Mouse (Mus musculus) cortical plate, adult 2 months (tissue): ENCODE measurements around the gene P4hb.

ENCODE experiments used
- CTCF ChIP-seq: fragments of 200-500 bp; IDR thresholded peaks from 2 replicates; pipeline ENCODE4 v1.5.1; 2011; ENCODE audit warnings: mild to moderate bottlenecking, control low read depth, low read length; ENCODE audit not compliant: insufficient read depth; ENCODE audit errors: extremely low read depth
- POLR2A ChIP-seq: fragments of 200-500 bp; IDR thresholded peaks from 2 replicates; pipeline ENCODE4 v1.6.1; 2011; ENCODE audit warnings: mild to moderate bottlenecking, low read length, control low read depth; ENCODE audit not compliant: insufficient read depth; ENCODE audit errors: extremely low read depth

DNA sequence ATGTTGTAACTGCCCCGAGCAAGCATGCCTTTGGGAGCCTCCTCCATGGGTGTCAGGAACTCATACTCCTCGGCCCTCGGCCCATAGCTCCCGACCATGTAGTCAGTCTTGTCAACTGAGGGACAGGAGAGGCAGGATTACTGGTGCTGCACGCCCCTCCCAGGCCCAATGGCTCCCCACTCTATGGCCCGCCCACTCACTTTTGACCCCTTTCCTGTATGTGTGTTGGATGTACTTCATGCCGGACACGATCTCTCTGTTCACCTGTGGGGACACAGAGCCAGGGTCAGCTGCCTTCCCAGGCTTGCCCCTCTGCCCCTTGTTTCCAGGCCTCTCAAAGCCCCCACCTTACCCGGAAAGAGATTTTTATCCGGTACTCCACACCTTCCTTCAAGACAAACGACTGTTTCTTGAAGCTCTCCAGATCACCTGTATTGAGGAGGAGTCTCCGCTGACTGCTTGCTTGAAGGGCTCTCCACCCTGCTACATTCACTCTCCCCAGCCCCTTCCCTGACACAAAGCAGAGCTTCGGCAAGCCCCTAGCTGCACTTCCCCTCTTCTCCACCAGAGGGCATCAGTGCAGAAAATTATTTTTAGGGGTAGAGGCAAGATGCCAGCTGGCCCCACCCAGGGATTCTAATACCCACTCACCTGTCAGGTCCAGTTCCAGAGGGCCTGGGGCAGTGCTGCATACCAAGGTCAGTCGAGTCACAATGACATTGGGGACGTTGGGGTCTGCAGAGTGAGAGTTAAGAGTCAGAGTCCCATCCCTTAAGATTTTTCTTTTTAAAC, 6.5 kb upstream of the P4hb start:
- TF ChIP-seq CTCF (peak; percentile 76), POLR2A (no peak)
